Mouse (Mus musculus) midbrain, embryonic 16.5 days (tissue): Measurements from ENCODE around the gene Fam71a. TPM values are rescaled to one million over a fixed set of nuclear protein-coding genes. Genes with fewer than 3 reads are reported as not detected.

Source experiments
- ATAC-seq: fragments of 200-750 bp; cut with Nextera tagmentation; 2 replicates; pipeline ENCODE4 v1.8.0; 2017; ENCODE audit warnings: moderate TSS enrichment
- H3K27ac ChIP-seq: fragments of 300-500 bp; sonication (generic); 2 replicates; pipeline ENCODE4 v1.5.1; 2014; ENCODE audit warnings: mild to moderate bottlenecking, low read length, mixed read lengths
- H3K27me3 ChIP-seq: fragments of 300-500 bp; sonication (generic); 2 replicates; pipeline ENCODE4 v1.6.1; 2014; ENCODE audit warnings: low read depth, low read length, mixed read lengths; ENCODE audit not compliant: control insufficient read depth, insufficient read depth
- H3K36me3 ChIP-seq: fragments of 300-500 bp; sonication (generic); 2 replicates; pipeline ENCODE4 v1.6.1; 2014; ENCODE audit warnings: mild to moderate bottlenecking, low read length, moderate library complexity, mixed read lengths; ENCODE audit not compliant: control insufficient read depth, insufficient read depth
- H3K4me1 ChIP-seq: fragments of 300-500 bp; sonication (generic); 2 replicates; pipeline ENCODE4 v1.6.1; 2014; ENCODE audit warnings: mild to moderate bottlenecking, low read length, mixed read lengths; ENCODE audit not compliant: control insufficient read depth, insufficient read depth
- H3K4me2 ChIP-seq: fragments of 300-500 bp; sonication (generic); 2 replicates; pipeline ENCODE4 v1.6.1; 2014; ENCODE audit warnings: mild to moderate bottlenecking, low read length, mixed read lengths
- H3K4me3 ChIP-seq: fragments of 300-500 bp; sonication (generic); 2 replicates; pipeline ENCODE4 v1.5.1; 2014; ENCODE audit warnings: low read depth, mild to moderate bottlenecking, low read length, moderate library complexity, mixed read lengths
- H3K9ac ChIP-seq: fragments of 300-500 bp; sonication (generic); 2 replicates; pipeline ENCODE4 v1.6.1; 2014; ENCODE audit warnings: low read depth, low read length, mixed read lengths
- H3K9me3 ChIP-seq: fragments of 300-500 bp; sonication (generic); replicated peaks from 2 replicates; pipeline ENCODE4 v1.6.1; 2014; ENCODE audit warnings: mild to moderate bottlenecking, low read length, mixed read lengths; ENCODE audit not compliant: control insufficient read depth, poor library complexity, severe bottlenecking
- WGBS: fragments of 180-500 bp; shearing (Covaris S2); extraction: QIAGEN DNeasy Blood & Tissue Kit; methylation state at CpG from one replicate; pipeline ENCODE4 v1.1.7; 2014; 5-methylcytosine and 5-hydroxymethylcytosine counted together
- polyA plus RNA-seq: library from polyadenylated mRNA; unstranded; fragments of >200 nt; fragmentation: Nextera tagmentation; extraction: Ambion mirVana; gene quantifications from 2 replicates; pipeline ENCODE4 v1.2.1, GENCODE M21; 2015

Gene Fam71a
- polyA plus RNA-seq, 1 experiment from 2014 or later: not detected

- H3K9ac ChIP-seq: no peak overlapping the region
- no peaks in the 10 kb centered on the region for H3K9me3 ChIP-seq
- no peak overlapping the region for H3K27ac ChIP-seq
- no peaks in the 10 kb centered on the region for H3K4me1 ChIP-seq
- H3K4me3 ChIP-seq: no peak overlapping the region
- 83% methylated on average over 7 of the region's 7 CpGs for WGBS
- no peaks in the 10 kb centered on the region for H3K36me3 ChIP-seq
- no peaks in the 10 kb centered on the region for H3K27me3 ChIP-seq
- no peak overlapping the region for H3K4me2 ChIP-seq
- ATAC-seq: no peak
Observed at GRCm38 (mm10) chr1:191114868-191115267, 49.7 kb downstream of the Fam71a start.

Other genes starting within 250 kb of the Fam71a start
- gene Angel2, start 239.7 kb downstream of the Fam71a start, polyA plus RNA-seq: 49.0 and 50.4 TPM in 2 replicates
- 83.8 and 86.5 TPM in 2 replicates for gene Vash2, start 185.5 kb downstream of the Fam71a start, polyA plus RNA-seq
- 7.8 and 7.9 TPM in 2 replicates for gene Flvcr1, start 138.7 kb downstream of the Fam71a start, polyA plus RNA-seq
- gene Spata45, start 128.2 kb downstream of the Fam71a start, polyA plus RNA-seq: not detected in 2 replicates
- gene Tatdn3, start 101.9 kb downstream of the Fam71a start, polyA plus RNA-seq: 14.1 and 16.7 TPM in 2 replicates
- gene Nsl1, start 101.8 kb downstream of the Fam71a start, polyA plus RNA-seq: 2.4 and 3.2 TPM in 2 replicates
- 0.80 and 1.6 TPM in 2 replicates for gene Batf3, start 67.0 kb downstream of the Fam71a start, polyA plus RNA-seq
- gene Atf3, start 53.2 kb upstream of the Fam71a start, polyA plus RNA-seq: 1.2 and 1.6 TPM in 2 replicates
- 121 and 139 TPM in 2 replicates for gene Nenf, start 153.4 kb upstream of the Fam71a start, polyA plus RNA-seq
- 41.0 and 43.0 TPM in 2 replicates for gene Tmem206, start 161.1 kb upstream of the Fam71a start, polyA plus RNA-seq
- 6.5 and 6.6 TPM in 2 replicates for gene Ppp2r5a, start 238.5 kb upstream of the Fam71a start, polyA plus RNA-seq